Mouse (Mus musculus) heart, embryonic 14.5 days (tissue): ENCODE results near the gene Gm6993. TPM values are rescaled to one million over a fixed set of nuclear protein-coding genes. Genes with fewer than 3 reads are reported as not detected.

Source experiments
- ATAC-seq: fragments of 200-750 bp; cut with Nextera tagmentation; 2 replicates; pipeline ENCODE4 v1.8.0; 2017; ENCODE audit warnings: low read depth, moderate TSS enrichment; ENCODE audit not compliant: insufficient number of reproducible peaks, insufficient read depth, low FRiP score
- H3K27ac ChIP-seq, 2 experiments: fragments of 200-500 bp in 1 of 2; fragments of 300-500 bp in 1 of 2; sonication (generic) in 1 of 2; replicated peaks in 1 of 2; 2 replicates each; pipeline ENCODE4 v1.5.1; 2012 to 2014; ENCODE audit warnings: low read depth in 2 of 2, low read length in 2 of 2, control low read depth in 1 of 2, mild to moderate bottlenecking in 1 of 2, mixed read lengths in 1 of 2; ENCODE audit not compliant: control insufficient read depth in 1 of 2, insufficient read depth in 1 of 2
- H3K27me3 ChIP-seq: fragments of 300-500 bp; sonication (generic); 2 replicates; pipeline ENCODE4 v1.6.1; 2014; ENCODE audit warnings: mild to moderate bottlenecking, low read length, control low read depth; ENCODE audit not compliant: control insufficient read depth, insufficient read depth
- H3K36me3 ChIP-seq: fragments of 300-500 bp; sonication (generic); 2 replicates; pipeline ENCODE4 v1.6.1; 2014; ENCODE audit warnings: mild to moderate bottlenecking, control low read depth, low read length, mixed read lengths; ENCODE audit not compliant: control insufficient read depth, insufficient read depth
- H3K4me1 ChIP-seq, 2 experiments: fragments of 200-500 bp in 1 of 2; fragments of 300-500 bp in 1 of 2; sonication (generic) in 1 of 2; 2 replicates each; pipeline ENCODE4 v1.6.1; 2012 to 2014; ENCODE audit warnings: low read length in 2 of 2, control low read depth in 1 of 2, mixed read lengths in 1 of 2; ENCODE audit not compliant: control insufficient read depth in 2 of 2, insufficient read depth in 2 of 2
- H3K4me2 ChIP-seq: fragments of 300-500 bp; sonication (generic); 2 replicates; pipeline ENCODE4 v1.6.1; 2014; ENCODE audit warnings: mild to moderate bottlenecking, low read length
- H3K4me3 ChIP-seq, 2 experiments: fragments of 200-500 bp in 1 of 2; fragments of 300-500 bp in 1 of 2; sonication (generic) in 1 of 2; 2 replicates each; pipeline ENCODE4 v1.5.1; 2012 to 2014; ENCODE audit warnings: low read length in 2 of 2, mild to moderate bottlenecking in 2 of 2, control low read depth in 1 of 2, low read depth in 1 of 2, moderate library complexity in 1 of 2; ENCODE audit not compliant: control insufficient read depth in 1 of 2, insufficient read depth in 1 of 2
- H3K9ac ChIP-seq: fragments of 300-500 bp; sonication (generic); 2 replicates; pipeline ENCODE4 v1.6.1; 2014; ENCODE audit warnings: mild to moderate bottlenecking, low read length
- H3K9me3 ChIP-seq: fragments of 300-500 bp; sonication (generic); 2 replicates; pipeline ENCODE4 v1.6.1; 2016; ENCODE audit warnings: low read length, control low read depth; ENCODE audit not compliant: control insufficient read depth
- WGBS: fragments of 180-500 bp; shearing (Covaris S2); extraction: QIAGEN DNeasy Blood & Tissue Kit; methylation state at CpG from one replicate; pipeline ENCODE4 v1.1.7; 2014; 5-methylcytosine and 5-hydroxymethylcytosine counted together
- polyA plus RNA-seq: library from polyadenylated mRNA; unstranded; fragments of >200 nt; fragmentation: Nextera tagmentation; extraction: Ambion mirVana; gene quantifications from 2 replicates; pipeline ENCODE4 v1.2.1, GENCODE M21; 2014

Gm6993 gene
- polyA plus RNA-seq, 1 experiment from 2014 or later, result not detected

- Histone ChIP-seq H3K4me3 (no peak overlapping the region), H3K4me2 (no peak overlapping the region), H3K9ac (no peak overlapping the region), H3K4me1 (peaks cover 9 to 14% of the 10 kb centered on the region in 2 experiments), H3K9me3 (no peaks in the 10 kb centered on the region), H3K27me3 (no peaks in the 10 kb centered on the region), H3K27ac (no peak overlapping the region), H3K36me3 (no peaks in the 10 kb centered on the region)
- ATAC-seq, result no peak
- WGBS, result 49% methylated on average over 4 of the region's 4 CpGs
These were observed 11.7 kb downstream of the Gm6993 start for GRCm38 (mm10) chr12:31252259-31252658.

GRCm38 (mm10) chr12:31254978-31255377 lies 14.4 kb downstream of the Gm6993 start:
- no peak for ATAC-seq
- WGBS, result 68% methylated on average over 8 of the region's 8 CpGs

GRCm38 (mm10) chr12:31256121-31256903 lies 15.7 kb downstream of the Gm6993 start:
- Histone ChIP-seq H3K9me3 (no peaks in the 10 kb centered on the region), H3K4me2 (no peak overlapping the region), H3K36me3 (no peaks in the 10 kb centered on the region), H3K4me1 (peaks cover 3 to 8% of the 10 kb centered on the region in 2 experiments), H3K27me3 (no peaks in the 10 kb centered on the region), H3K27ac (no peak overlapping the region), H3K4me3 (no peak overlapping the region), H3K9ac (no peak overlapping the region)
- ATAC-seq, result no peak
- WGBS, result 69% methylated on average over 9 of the region's 9 CpGs

More at GRCm38 (mm10) chr12:31254978-31255377, 14.4 kb downstream of the Gm6993 start:
- Histone ChIP-seq H3K27me3 (no peaks in the 10 kb centered on the region), H3K9ac (no peak overlapping the region), H3K27ac (no peak overlapping the region), H3K4me1 (peaks cover 3 to 8% of the 10 kb centered on the region in 2 experiments), H3K4me3 (no peak overlapping the region), H3K9me3 (no peaks in the 10 kb centered on the region), H3K4me2 (no peak overlapping the region), H3K36me3 (no peaks in the 10 kb centered on the region)

GRCm38 (mm10) chr12:31261882-31262281 lies 21.3 kb downstream of the Gm6993 start:
- 13% methylated on average over 3 of the region's 3 CpGs for WGBS
- Histone ChIP-seq H3K9ac (no peak overlapping the region), H3K9me3 (no peaks in the 10 kb centered on the region), H3K27ac (peak overlapping the region; percentile 57 to 64), H3K4me3 (no peak overlapping the region), H3K4me1 (peaks cover 23 to 31% of the 10 kb centered on the region in 2 experiments), H3K27me3 (no peaks in the 10 kb centered on the region), H3K36me3 (peaks cover 3% of the 10 kb centered on the region), H3K4me2 (no peak overlapping the region; the same call in 1 of the 2 replicates)
- no peak for ATAC-seq

- H3K9ac ChIP-seq, result peak overlapping the region; percentile 97
- no peak for ATAC-seq
- peak overlapping the region; percentile 75 for H3K4me2 ChIP-seq
- H3K4me1 ChIP-seq, result peaks cover 32 to 52% of the 10 kb centered on the region in 2 experiments
- no peaks in the 10 kb centered on the region for H3K27me3 ChIP-seq
- H3K9me3 ChIP-seq, result no peaks in the 10 kb centered on the region
- H3K4me3 ChIP-seq, result peak overlapping the region in 1 of 2 experiments; percentile 86; a peak in 2 of 4 replicates
- 55% methylated on average over 7 of the region's 7 CpGs for WGBS
- peaks cover 24% of the 10 kb centered on the region for H3K36me3 ChIP-seq
- no peak overlapping the region for H3K27ac ChIP-seq
These were observed 23.4 kb downstream of the Gm6993 start for GRCm38 (mm10) chr12:31263921-31264320.

- H3K9ac ChIP-seq, result peak within 1 kb of the TSS; percentile 97
- H3K36me3 ChIP-seq, result peaks cover 36% of the 10 kb centered on the region
- ATAC-seq, result peak; percentile 64
- H3K4me2 ChIP-seq, result peak within 1 kb of the TSS; percentile 75
- peak within 1 kb of the TSS; percentile 72 to 96 for H3K27ac ChIP-seq
- H3K4me1 ChIP-seq, result peaks cover 38 to 62% of the 10 kb centered on the region in 2 experiments
- under 1% methylated on average over 39 of the region's 39 CpGs for WGBS
- peak within 1 kb of the TSS; percentile 75 to 86 for H3K4me3 ChIP-seq
- H3K9me3 ChIP-seq, result no peaks in the 10 kb centered on the region
- H3K27me3 ChIP-seq, result no peaks in the 10 kb centered on the region
These were observed 24.6 kb downstream of the Gm6993 start, which contains the start of gene Lamb1 for GRCm38 (mm10) chr12:31265005-31265721. Gene Lamb1, plus strand, starts transcription at chr12:31265234.

- Histone ChIP-seq H3K9ac (peak overlapping the region; percentile 97), H3K36me3 (peaks cover 43% of the 10 kb centered on the region), H3K9me3 (no peaks in the 10 kb centered on the region), H3K27ac (peak overlapping the region; percentile 72 to 96), H3K4me2 (peak overlapping the region; percentile 75), H3K4me3 (peak overlapping the region; percentile 75 to 86), H3K4me1 (peaks cover 44 to 70% of the 10 kb centered on the region in 2 experiments), H3K27me3 (no peaks in the 10 kb centered on the region)
- under 1% methylated on average over 50 of the region's 50 CpGs for WGBS
- ATAC-seq, result no peak
These were observed 25.3 kb downstream of the Gm6993 start for GRCm38 (mm10) chr12:31265722-31266431.
